Mouse (Mus musculus) testis, adult 2 months (tissue): Measurements from ENCODE around the gene Prr5l. TPM values are rescaled to one million over a fixed set of nuclear protein-coding genes. Genes with fewer than 3 reads are reported as not detected.

Experiments
- H3K27ac ChIP-seq: fragments of 200-500 bp; 2 replicates; pipeline ENCODE4 v1.5.1; 2012; ENCODE audit warnings: low read depth, low read length; ENCODE audit not compliant: control insufficient read depth, insufficient read depth
- H3K27me3 ChIP-seq: fragments of 200-500 bp; 2 replicates; pipeline ENCODE4 v1.6.1; 2012; ENCODE audit warnings: mild to moderate bottlenecking, low read length, moderate library complexity; ENCODE audit not compliant: control insufficient read depth, insufficient read depth
- H3K36me3 ChIP-seq: fragments of 200-500 bp; 2 replicates; pipeline ENCODE4 v1.6.1; 2012; ENCODE audit warnings: mild to moderate bottlenecking, low read length; ENCODE audit not compliant: control insufficient read depth, insufficient read depth
- H3K4me1 ChIP-seq: fragments of 200-500 bp; 2 replicates; pipeline ENCODE4 v1.6.1; 2012; ENCODE audit warnings: low read length; ENCODE audit not compliant: control insufficient read depth, insufficient read depth
- H3K4me3 ChIP-seq: fragments of 200-500 bp; 2 replicates; pipeline ENCODE4 v1.5.1; 2012; ENCODE audit warnings: low read depth, mild to moderate bottlenecking, low read length, moderate library complexity, mixed read lengths; ENCODE audit not compliant: control insufficient read depth
- CTCF ChIP-seq: fragments of 200-500 bp; IDR thresholded peaks from 2 replicates; pipeline ENCODE4 v1.5.1; 2012; ENCODE audit warnings: low read depth, mild to moderate bottlenecking, inconsistent platforms, low read length, moderate library complexity; ENCODE audit not compliant: control insufficient read depth, insufficient read depth, insufficient replicate concordance
- POLR2A ChIP-seq: fragments of 200-500 bp; IDR thresholded peaks from 2 replicates; pipeline ENCODE4 v1.6.1; 2012; ENCODE audit warnings: low read depth, mild to moderate bottlenecking, inconsistent platforms, low read length, moderate library complexity; ENCODE audit not compliant: control insufficient read depth
- polyA plus RNA-seq: library from polyadenylated mRNA; depleted of rRNA; stranded (reverse); fragments of >200 nt; gene quantifications from 2 replicates; pipeline ENCODE4 v1.2.3, GENCODE M21; 2012; rRNA removed

Gene Prr5l
- 1.1 and 1.3 TPM in 2 replicates for polyA plus RNA-seq

GRCm38 (mm10) chr2:101882998-101883397 is at the start of gene Prr5l:
Gene Prr5l (minus strand): TSS chr2:101883027.
- H3K4me1 ChIP-seq = peaks cover 4% of the 10 kb centered on the region
- no peaks in the 10 kb centered on the region for H3K27me3 ChIP-seq
- 0 out of 2 replicates have a peak within 1 kb of the TSS, but pooled peaks have one; percentile 39 for H3K27ac ChIP-seq
- no peaks in the 10 kb centered on the region for H3K36me3 ChIP-seq
- H3K4me3 ChIP-seq = no peak within 1 kb of the TSS
- TF ChIP-seq POLR2A (no peak), CTCF (no peak)

- TF ChIP-seq POLR2A (no peak), CTCF (no peak)
- no peaks in the 10 kb centered on the region for H3K27me3 ChIP-seq
- H3K27ac ChIP-seq = no peak overlapping the region
- H3K36me3 ChIP-seq = no peaks in the 10 kb centered on the region
- no peak overlapping the region for H3K4me3 ChIP-seq
- H3K4me1 ChIP-seq = no peaks in the 10 kb centered on the region
Measured at GRCm38 (mm10) chr2:101932169-101932936, 49.5 kb upstream of the Prr5l start.

- H3K4me1 ChIP-seq = no peaks in the 10 kb centered on the region
- TF ChIP-seq POLR2A (no peak), CTCF (no peak)
- H3K27me3 ChIP-seq = no peaks in the 10 kb centered on the region
- no peak overlapping the region for H3K4me3 ChIP-seq
- no peaks in the 10 kb centered on the region for H3K36me3 ChIP-seq
- no peak overlapping the region for H3K27ac ChIP-seq
Measured at GRCm38 (mm10) chr2:101925591-101926188, 42.9 kb upstream of the Prr5l start.

- TF ChIP-seq POLR2A = no peak
- TF ChIP-seq CTCF = no peak
- Histone ChIP-seq H3K4me1 (no peaks in the 10 kb centered on the region), H3K36me3 (no peaks in the 10 kb centered on the region), H3K27me3 (no peaks in the 10 kb centered on the region), H3K4me3 (no peak overlapping the region), H3K27ac (no peak overlapping the region)
Measured at GRCm38 (mm10) chr2:101925183-101925582, 42.4 kb upstream of the Prr5l start.

- Histone ChIP-seq H3K4me1 (no peaks in the 10 kb centered on the region), H3K36me3 (no peaks in the 10 kb centered on the region), H3K27ac (no peak overlapping the region), H3K27me3 (no peaks in the 10 kb centered on the region), H3K4me3 (no peak overlapping the region)
- no peak for TF ChIP-seq CTCF
- no peak for TF ChIP-seq POLR2A
Measured at GRCm38 (mm10) chr2:101923181-101923580, 40.4 kb upstream of the Prr5l start.

- no peaks in the 10 kb centered on the region for H3K36me3 ChIP-seq
- H3K4me1 ChIP-seq = no peaks in the 10 kb centered on the region
- no peak overlapping the region for H3K27ac ChIP-seq
- TF ChIP-seq CTCF = no peak
- no peak for TF ChIP-seq POLR2A
- H3K4me3 ChIP-seq = no peak overlapping the region
- no peaks in the 10 kb centered on the region for H3K27me3 ChIP-seq
Measured at GRCm38 (mm10) chr2:101922302-101922701, 39.5 kb upstream of the Prr5l start.

GRCm38 (mm10) chr2:101920136-101920554 is 37.3 kb upstream of the Prr5l start:
- no peaks in the 10 kb centered on the region for H3K4me1 ChIP-seq
- no peak overlapping the region for H3K4me3 ChIP-seq
- TF ChIP-seq POLR2A (no peak), CTCF (no peak)
- H3K27me3 ChIP-seq = no peaks in the 10 kb centered on the region
- H3K36me3 ChIP-seq = no peaks in the 10 kb centered on the region
- no peak overlapping the region for H3K27ac ChIP-seq
